Mouse (Mus musculus) heart, postnatal 0 days (tissue): Measurements from ENCODE around the gene P2rx1.

Experiments
- CTCF ChIP-seq: IDR thresholded peaks from 2 replicates; pipeline ENCODE4 v1.5.1; 2016; ENCODE audit warnings: antibody characterized with exemption, control low read depth, low read depth
- EP300 ChIP-seq: IDR thresholded peaks from 2 replicates; pipeline ENCODE4 v1.6.1; 2016; ENCODE audit warnings: antibody characterized with exemption, low read depth

DNA sequence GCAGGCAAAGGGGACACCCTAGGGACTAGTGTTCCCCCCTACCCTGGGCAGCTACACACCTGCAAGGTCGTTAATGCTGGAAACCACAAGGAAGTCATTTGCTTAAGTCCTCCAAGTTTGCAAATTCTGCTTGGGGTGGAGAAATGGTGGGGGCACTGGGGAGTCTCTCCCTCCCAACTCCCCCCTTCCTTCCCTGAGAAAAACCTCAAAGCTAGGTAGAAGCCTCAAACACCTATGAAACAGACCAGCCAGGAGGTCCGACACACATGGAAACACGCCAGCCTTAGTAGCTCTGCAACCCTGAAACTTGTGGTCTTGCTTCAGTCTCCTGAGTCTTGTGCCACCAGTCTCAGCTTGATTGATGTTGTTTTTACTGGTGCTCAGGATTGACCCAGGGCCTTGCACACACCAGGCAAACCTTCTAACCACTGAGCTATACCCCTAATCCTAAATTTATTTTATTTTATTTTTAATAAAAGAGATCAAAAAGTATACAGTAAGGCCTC lies 35.1 kb upstream of the P2rx1 start:
- TF ChIP-seq CTCF = no peak
- no peak for TF ChIP-seq EP300
